Mouse (Mus musculus): ENCODE results near the gene Traf3ip3. TPM values are rescaled to one million over a fixed set of nuclear protein-coding genes. Genes with fewer than 3 reads are reported as not detected.

The Traf3ip3 gene
- polyA plus RNA-seq, 1 experiment = 11.5 TPM

DNA sequence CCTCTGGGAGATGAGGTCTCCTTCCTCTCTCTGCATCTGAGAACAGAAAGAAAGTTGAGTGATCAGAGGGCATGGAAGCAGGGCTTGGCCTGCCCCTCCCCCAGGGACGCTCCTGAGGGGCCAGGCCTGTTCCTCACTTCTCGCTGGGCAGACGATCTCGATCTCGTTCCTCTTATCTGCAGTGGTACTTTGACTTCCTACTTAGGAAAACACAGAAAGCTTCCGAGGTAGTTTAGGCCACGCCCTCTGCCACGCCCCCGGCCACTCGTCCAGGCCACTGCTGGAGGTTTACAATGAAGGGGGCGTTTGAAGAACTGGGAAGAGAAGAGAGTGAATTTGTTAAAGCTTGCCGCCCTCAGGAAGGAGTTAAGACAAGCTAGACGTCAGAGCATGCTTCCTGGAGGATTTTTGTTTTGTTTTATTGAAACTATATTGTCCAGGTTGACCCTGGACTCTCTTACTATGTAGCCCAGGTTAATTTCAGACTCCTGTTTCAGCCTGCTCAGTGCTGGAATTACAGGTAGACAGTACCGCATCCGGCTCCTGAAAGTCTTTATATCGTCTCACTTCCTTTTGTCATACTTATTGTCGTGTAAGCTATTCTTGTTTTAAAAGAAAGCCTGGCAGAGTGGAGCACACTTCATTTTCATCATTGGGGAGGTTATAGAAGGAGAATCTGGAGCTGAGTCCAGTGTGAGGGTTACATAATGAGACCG, 41.0 kb downstream of the Traf3ip3 start:
- TF ChIP-seq USF1 (IDR thresholded peaks at IDR 0.05; ENCODE audit: low read depth) (no peak), SRF (IDR thresholded peaks at IDR 0.05; ENCODE audit: control insufficient read depth, insufficient read length, low read depth) (no peak), CEBPB (IDR thresholded peaks at IDR 0.05; ENCODE audit: insufficient read depth, poor library complexity, severe bottlenecking) (no peak), TCF3 (IDR thresholded peaks at IDR 0.05; ENCODE audit: insufficient read length, low read depth) (no peak), REST (IDR thresholded peaks at IDR 0.05; ENCODE audit: insufficient read depth, insufficient read length) (no peak), E2F4 (IDR thresholded peaks at IDR 0.05; ENCODE audit: insufficient read depth) (no peak), MAX (IDR thresholded peaks at IDR 0.05; ENCODE audit: low read depth) (no peak), POLR2AphosphoS2 (IDR thresholded peaks at IDR 0.05; ENCODE audit: insufficient read length, low read depth) (no peak), POLR2A (IDR thresholded peaks at IDR 0.05; ENCODE audit: insufficient read length, low read depth) (no peak)
- H3K4me3 ChIP-seq = no peak overlapping the region
- H3K79me2 ChIP-seq (ENCODE audit: control insufficient read depth, insufficient read depth) = no peaks in the 10 kb centered on the region
- H3K4me2 ChIP-seq (ENCODE audit: low read depth) = peak overlapping the region; percentile 77
- peaks cover 10% of the 10 kb centered on the region for H3K27me3 ChIP-seq (ENCODE audit: control insufficient read depth, insufficient read depth, insufficient read length)
- H3ac ChIP-seq (ENCODE audit: control insufficient read depth, insufficient read length) = no peak overlapping the region
- no peaks in the 10 kb centered on the region for H3K36me3 ChIP-seq (ENCODE audit: control insufficient read depth, insufficient read depth)

DNA sequence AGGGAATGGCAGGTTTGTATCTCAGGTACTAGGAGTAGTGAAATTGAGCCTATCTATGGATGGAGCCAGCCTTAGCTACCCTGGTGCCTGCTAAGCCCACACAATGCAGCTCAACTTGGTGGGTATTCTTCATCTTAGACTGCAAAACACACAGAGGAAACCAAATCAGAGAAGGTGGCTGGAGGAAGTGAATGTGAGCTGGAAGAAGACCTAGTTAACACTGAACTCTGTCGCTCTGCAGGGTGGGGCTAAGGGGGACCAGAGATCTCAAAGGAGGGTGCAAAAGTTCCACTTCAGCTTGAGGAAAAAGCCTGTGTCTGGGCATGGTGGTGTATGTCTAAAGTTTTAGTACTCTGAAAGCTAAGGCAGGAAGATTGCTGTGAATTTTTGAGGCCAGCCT, 41.9 kb downstream of the Traf3ip3 start:
- no peaks in the 10 kb centered on the region for H3K36me3 ChIP-seq (ENCODE audit: control insufficient read depth, insufficient read depth)
- H3K27me3 ChIP-seq (ENCODE audit: control insufficient read depth, insufficient read depth, insufficient read length) = peaks cover 7% of the 10 kb centered on the region
- H3ac ChIP-seq (ENCODE audit: control insufficient read depth, insufficient read length) = no peak overlapping the region
- H3K4me2 ChIP-seq (ENCODE audit: low read depth) = peak overlapping the region; percentile 77
- H3K4me3 ChIP-seq = no peak overlapping the region
- TF ChIP-seq TCF12 (IDR thresholded peaks at IDR 0.05; ENCODE audit: insufficient read depth, poor library complexity, severe bottlenecking) (no peak), REST (IDR thresholded peaks at IDR 0.05; ENCODE audit: insufficient read depth, insufficient read length) (no peak), E2F4 (IDR thresholded peaks at IDR 0.05; ENCODE audit: insufficient read depth) (no peak), MYOD1 (IDR thresholded peaks at IDR 0.05; ENCODE audit: control insufficient read depth in 1 of 3, insufficient read length in 2 of 3, low read depth in 2 of 3) (no peak), POLR2AphosphoS2 (IDR thresholded peaks at IDR 0.05; ENCODE audit: insufficient read length, low read depth) (no peak), TCF3 (IDR thresholded peaks at IDR 0.05; ENCODE audit: insufficient read length, low read depth) (no peak), MAX (IDR thresholded peaks at IDR 0.05; ENCODE audit: low read depth) (no peak)
- no peaks in the 10 kb centered on the region for H3K79me2 ChIP-seq (ENCODE audit: control insufficient read depth, insufficient read depth)

DNA sequence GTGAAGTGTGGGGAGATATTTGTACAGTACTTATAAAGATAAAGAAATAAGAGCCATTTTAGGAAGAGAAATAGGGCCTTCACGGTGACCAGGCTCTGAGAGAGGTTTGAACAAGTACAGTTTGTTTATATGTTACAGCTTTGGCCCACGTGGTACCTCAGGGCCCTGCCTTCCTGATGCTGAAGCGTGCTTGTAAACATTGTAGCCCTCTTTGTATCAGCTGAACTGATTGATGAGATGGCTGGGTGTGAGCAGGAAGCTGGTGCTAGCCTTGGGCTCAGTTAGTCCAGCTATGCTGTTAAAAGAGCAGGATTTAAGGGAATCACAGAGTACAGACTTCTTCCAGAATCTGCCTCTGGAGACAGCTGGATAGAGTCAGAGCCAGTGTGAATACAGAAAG, 42.3 kb downstream of the Traf3ip3 start:
- no peak overlapping the region for H3K4me2 ChIP-seq (ENCODE audit: low read depth)
- no peaks in the 10 kb centered on the region for H3K36me3 ChIP-seq (ENCODE audit: control insufficient read depth, insufficient read depth)
- TF ChIP-seq MYOD1 (IDR thresholded peaks at IDR 0.05; ENCODE audit: control insufficient read depth in 1 of 3, insufficient read length in 2 of 3, low read depth in 2 of 3) = no peak
- no peak for TF ChIP-seq REST (IDR thresholded peaks at IDR 0.05; ENCODE audit: insufficient read depth, insufficient read length)
- no peak for TF ChIP-seq MAX (IDR thresholded peaks at IDR 0.05; ENCODE audit: low read depth)
- TF ChIP-seq TCF3 (IDR thresholded peaks at IDR 0.05; ENCODE audit: insufficient read length, low read depth) = no peak
- no peak for TF ChIP-seq SRF (IDR thresholded peaks at IDR 0.05; ENCODE audit: control insufficient read depth, insufficient read length, low read depth)
- no peak overlapping the region for H3K4me3 ChIP-seq
- H3ac ChIP-seq (ENCODE audit: control insufficient read depth, insufficient read length) = no peak overlapping the region
- H3K79me2 ChIP-seq (ENCODE audit: control insufficient read depth, insufficient read depth) = no peaks in the 10 kb centered on the region
- H3K27me3 ChIP-seq (ENCODE audit: control insufficient read depth, insufficient read depth, insufficient read length) = peaks cover 7% of the 10 kb centered on the region

DNA sequence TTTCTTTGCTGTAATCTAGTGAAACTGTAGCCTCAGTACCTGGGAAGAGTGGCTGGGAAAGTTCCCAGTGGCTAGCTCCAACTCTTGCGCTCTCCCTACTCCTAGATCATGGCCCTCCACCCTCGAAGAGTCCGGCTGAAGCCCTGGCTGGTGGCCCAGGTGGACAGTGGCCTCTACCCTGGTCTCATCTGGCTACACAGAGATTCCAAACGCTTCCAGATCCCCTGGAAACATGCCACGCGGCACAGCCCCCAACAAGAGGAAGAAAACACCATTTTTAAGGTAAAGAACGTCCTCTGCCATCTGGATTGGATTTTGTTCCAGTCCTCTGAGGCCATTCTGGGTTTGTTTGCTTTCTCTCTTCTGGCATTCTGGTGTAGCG, 44.4 kb downstream of the Traf3ip3 start:
- Histone ChIP-seq H3K27me3 (ENCODE audit: control insufficient read depth, insufficient read depth, insufficient read length) (no peaks in the 10 kb centered on the region), H3K4me3 (no peak overlapping the region), H3K4me2 (ENCODE audit: low read depth) (peak overlapping the region; percentile 60), H3K36me3 (ENCODE audit: control insufficient read depth, insufficient read depth) (no peaks in the 10 kb centered on the region), H3ac (ENCODE audit: control insufficient read depth, insufficient read length) (no peak overlapping the region), H3K79me2 (ENCODE audit: control insufficient read depth, insufficient read depth) (no peaks in the 10 kb centered on the region)
- TF ChIP-seq TCF12 (IDR thresholded peaks at IDR 0.05; ENCODE audit: insufficient read depth, poor library complexity, severe bottlenecking) = no peak
- no peak for TF ChIP-seq CEBPB (IDR thresholded peaks at IDR 0.05; ENCODE audit: insufficient read depth, poor library complexity, severe bottlenecking)
- TF ChIP-seq MYOG (IDR thresholded peaks at IDR 0.05; ENCODE audit: control insufficient read depth in 1 of 3, insufficient read depth in 1 of 3, insufficient read length in 2 of 3, low read depth in 2 of 3) = no peak
- no peak for TF ChIP-seq SRF (IDR thresholded peaks at IDR 0.05; ENCODE audit: control insufficient read depth, insufficient read length, low read depth)
- TF ChIP-seq TCF3 (IDR thresholded peaks at IDR 0.05; ENCODE audit: insufficient read length, low read depth) = no peak
- no peak for TF ChIP-seq MYOD1 (IDR thresholded peaks at IDR 0.05; ENCODE audit: control insufficient read depth in 1 of 3, insufficient read length in 2 of 3, low read depth in 2 of 3)
- TF ChIP-seq USF1 (IDR thresholded peaks at IDR 0.05; ENCODE audit: low read depth) = no peak
- TF ChIP-seq MAX (IDR thresholded peaks at IDR 0.05; ENCODE audit: low read depth) = no peak
- TF ChIP-seq POLR2AphosphoS2 (IDR thresholded peaks at IDR 0.05; ENCODE audit: insufficient read length, low read depth) = no peak
- no peak for TF ChIP-seq POLR2A (IDR thresholded peaks at IDR 0.05; ENCODE audit: insufficient read length, low read depth)
- no peak for TF ChIP-seq REST (IDR thresholded peaks at IDR 0.05; ENCODE audit: insufficient read depth, insufficient read length)

DNA sequence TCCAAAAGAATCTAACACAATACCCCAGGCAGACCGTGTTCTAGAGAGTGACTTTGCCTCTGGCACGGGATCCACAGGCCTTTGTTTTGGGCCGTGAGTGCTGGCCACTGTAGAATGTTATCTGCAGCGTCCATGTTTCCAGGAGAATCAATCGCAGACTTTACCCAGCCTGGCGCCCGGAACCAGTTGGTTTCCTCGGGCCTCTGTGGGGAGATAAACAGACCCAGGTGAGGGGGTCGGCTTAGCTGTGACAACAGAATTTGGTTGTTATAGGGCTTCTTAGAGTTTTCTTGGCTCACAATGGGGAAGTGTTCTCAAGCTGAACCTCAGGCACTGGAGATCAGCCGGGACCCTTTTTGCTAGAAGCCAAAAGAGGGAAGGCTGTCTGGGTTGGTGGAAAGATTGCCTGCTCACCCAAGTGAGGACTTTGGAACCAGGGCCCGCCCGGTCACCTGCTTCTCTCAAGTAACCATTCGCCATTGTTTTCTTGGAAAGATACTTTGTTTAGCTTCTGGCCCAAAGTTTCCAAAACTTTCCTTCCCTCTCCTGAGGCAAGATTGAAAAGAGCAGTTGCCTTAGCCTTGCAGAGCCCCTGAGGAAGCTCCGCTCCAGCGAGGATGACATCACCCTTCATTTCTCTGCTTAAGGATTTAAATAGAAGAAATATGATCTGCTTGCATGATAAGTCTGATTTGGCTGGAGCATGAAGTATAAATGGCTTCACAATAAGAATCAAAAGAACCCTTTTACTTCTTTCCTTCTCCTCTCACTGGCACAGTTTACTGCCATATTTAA, 45.0 kb downstream of the Traf3ip3 start:
- H3ac ChIP-seq (ENCODE audit: control insufficient read depth, insufficient read length) = no peak overlapping the region
- no peaks in the 10 kb centered on the region for H3K27me3 ChIP-seq (ENCODE audit: control insufficient read depth, insufficient read depth, insufficient read length)
- H3K4me2 ChIP-seq (ENCODE audit: low read depth) = peak overlapping the region; percentile 60
- H3K4me3 ChIP-seq = no peak overlapping the region
- no peaks in the 10 kb centered on the region for H3K36me3 ChIP-seq (ENCODE audit: control insufficient read depth, insufficient read depth)
- H3K79me2 ChIP-seq (ENCODE audit: control insufficient read depth, insufficient read depth) = no peaks in the 10 kb centered on the region
- TF ChIP-seq POLR2AphosphoS2 (IDR thresholded peaks at IDR 0.05; ENCODE audit: insufficient read length, low read depth) (no peak), SRF (IDR thresholded peaks at IDR 0.05; ENCODE audit: control insufficient read depth, insufficient read length, low read depth) (no peak), MYOD1 (IDR thresholded peaks at IDR 0.05; ENCODE audit: control insufficient read depth in 1 of 3, insufficient read length in 2 of 3, low read depth in 2 of 3) (no peak), USF1 (IDR thresholded peaks at IDR 0.05; ENCODE audit: low read depth) (no peak), E2F4 (IDR thresholded peaks at IDR 0.05; ENCODE audit: insufficient read depth) (no peak), REST (IDR thresholded peaks at IDR 0.05; ENCODE audit: insufficient read depth, insufficient read length) (no peak)

Data from myocyte (in vitro differentiated cells).